ENCODE assay signal across 9 mouse cellular contexts in the genomic region with DNA sequence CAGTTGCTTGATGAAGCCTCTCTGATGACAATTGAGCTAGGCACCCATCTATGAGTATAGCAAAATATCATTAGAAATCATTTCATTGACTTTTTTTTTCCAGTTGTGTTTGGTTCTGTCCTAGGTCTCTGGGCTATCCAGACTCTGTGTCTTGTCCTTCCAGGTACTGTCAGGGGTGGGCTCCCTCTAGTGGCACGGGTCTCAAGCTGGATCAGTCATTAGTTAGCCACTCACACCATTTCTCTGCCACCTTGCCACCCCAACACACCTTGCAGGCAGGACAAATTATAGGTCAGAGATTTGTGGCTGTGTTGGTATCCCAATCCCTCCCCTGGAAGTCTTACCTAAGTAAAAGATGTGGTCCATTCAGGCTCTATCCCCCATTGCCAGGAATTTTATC. TPM values are rescaled to one million over a fixed set of nuclear protein-coding genes. Genes with fewer than 3 reads are reported as not detected.
A peak's percentile ranks its signal among the peaks of the same experiment; 100 is the strongest.
DNase-seq lines count a peak whose midpoint lies in the region; ATAC-seq and TF ChIP-seq lines count a peak whose summit lies in the region.
"Had no signal": no experiment of that assay in that cellular context is flagged by ENCODE, and none has a peak within 500 bp of the region (broad histone marks: within the 10 kb centered on the region; RNA-seq: fewer than 3 reads in every experiment).

No protein-coding gene starts in this region.

- no peak for ATAC-seq in kidney, embryonic 16.5 days (ENCODE audit: low FRiP score, low TSS enrichment)

- no peaks in the 10 kb centered on the region for H3K4me1 ChIP-seq in kidney, embryonic 16.5 days (ENCODE audit: insufficient read depth, low read length)
- no peaks in the 10 kb centered on the region for H3K4me1 ChIP-seq in cortical plate, adult 2 months (ENCODE audit: control insufficient read depth, insufficient read depth, low read length)

- TF ChIP-seq CTCF in cortical plate, adult 2 months (IDR thresholded peaks at IDR 0.05; ENCODE audit: extremely low read depth, insufficient read depth, low read length): 0 out of 2 replicates have a peak, but pooled peaks have one; percentile 20

- H3K9ac ChIP-seq in kidney, embryonic 16.5 days (replicated peaks; ENCODE audit: low read length): no peak overlapping the region

- WGBS in kidney, embryonic 16.5 days: 18% methylated on average over 1 of the region's 1 CpGs

- no peak overlapping the region for H3K4me2 ChIP-seq in kidney, embryonic 16.5 days (replicated peaks; ENCODE audit: low read depth, low read length)

- no peak overlapping the region for H3K4me3 ChIP-seq in kidney, embryonic 16.5 days (ENCODE audit: low read length)
- no peak overlapping the region for H3K4me3 ChIP-seq in cortical plate, adult 2 months (ENCODE audit: insufficient read depth, low read length)

- TF ChIP-seq POLR2A in cortical plate, adult 2 months (IDR thresholded peaks at IDR 0.05; ENCODE audit: extremely low read depth, insufficient read depth, low read length): no peak

- H3K27ac ChIP-seq in kidney, embryonic 16.5 days (ENCODE audit: low read length): no peak overlapping the region
- H3K27ac ChIP-seq in cortical plate, adult 2 months (ENCODE audit: insufficient read depth, low read length): no peak overlapping the region

- peak; percentile 13 for DNase-seq in kidney, adult 9 months
- DNase-seq in right cerebral cortex, postnatal 14 days: peak; percentile 5
- DNase-seq in right cerebral cortex, postnatal 10 days (ENCODE audit: low spot score in 2 of 2): no peak
- no peak for DNase-seq in thymus, postnatal 14 days
- DNase-seq in urinary bladder, postnatal 4 days (ENCODE audit: low spot score in 2 of 2): no peak
- DNase-seq: heart, postnatal 14 days; thymus, adult 18-20 months had no signal

- no peaks in the 10 kb centered on the region for H3K27me3 ChIP-seq in kidney, embryonic 16.5 days (ENCODE audit: insufficient read depth, low read length)

- H3K36me3 ChIP-seq in kidney, embryonic 16.5 days (ENCODE audit: insufficient read depth, low read length): no peaks in the 10 kb centered on the region

- no peaks in the 10 kb centered on the region for H3K9me3 ChIP-seq in kidney, embryonic 16.5 days (ENCODE audit: low read length)

RNA-seq across cellular contexts. Expression of a gene that starts 31.8 kb away (rescaled TPM):
- 2.0 and 2.2 TPM in 2 replicates for polyA plus RNA-seq in kidney, embryonic 16.5 days (2015; fragmentation: Nextera tagmentation; extraction: Ambion mirVana)
- polyA plus RNA-seq in cortical plate, adult 2 months (2012; rRNA removed): 0.06 and 0.13 TPM in 2 replicates

Comparison
In these comparisons a context has a peak if more than half of its experiments do, and no peak if none do; other contexts are left out.
1. DNase-seq: peak in kidney, adult 9 months (single experiment) and right cerebral cortex, postnatal 14 days (single experiment); none in right cerebral cortex, postnatal 10 days (0 of 2), thymus, postnatal 14 days (single experiment) and urinary bladder, postnatal 4 days (0 of 2).